Mouse (Mus musculus) heart, adult 2 months (tissue): ENCODE data around the gene Ctnna3. TPM values are rescaled to one million over a fixed set of nuclear protein-coding genes. Genes with fewer than 3 reads are reported as not detected.
A peak's percentile ranks its signal among the peaks of the same experiment; 100 is the strongest.

ENCODE experiments used
- DNase-seq, 2 experiments: peaks; one replicate each; pipeline ENCODE4 v3.0.0; 2021
- H3K27ac ChIP-seq: fragments of 200-600 bp; 2 replicates; pipeline ENCODE4 v1.8.1; 2022
- H3K27me3 ChIP-seq: fragments of 200-500 bp; 2 replicates; pipeline ENCODE4 v1.6.1; 2012; ENCODE audit warnings: mild to moderate bottlenecking, low read length, inconsistent platforms, mixed read lengths; ENCODE audit not compliant: control insufficient read depth, insufficient read depth
- H3K36me3 ChIP-seq: fragments of 200-500 bp; 2 replicates; pipeline ENCODE4 v1.6.1; 2012; ENCODE audit warnings: low read length, inconsistent platforms; ENCODE audit not compliant: control insufficient read depth, insufficient read depth
- H3K4me1 ChIP-seq: fragments of 200-500 bp; 2 replicates; pipeline ENCODE4 v1.6.1; 2011; ENCODE audit warnings: low read length; ENCODE audit not compliant: control insufficient read depth, insufficient read depth
- H3K4me3 ChIP-seq: fragments of 200-600 bp; 2 replicates; pipeline ENCODE4 v1.8.1; 2022
- H3K79me2 ChIP-seq: fragments of 200-500 bp; replicated peaks from 2 replicates; pipeline ENCODE4 v1.6.1; 2012; ENCODE audit warnings: mild to moderate bottlenecking, inconsistent platforms, low read length, moderate library complexity, mixed read lengths; ENCODE audit not compliant: control insufficient read depth, insufficient read depth
- H3K9ac ChIP-seq: fragments of 200-500 bp; 2 replicates; pipeline ENCODE4 v1.6.1; 2012; ENCODE audit warnings: low read depth, mild to moderate bottlenecking, control low read depth, inconsistent platforms, low read length, mixed read lengths
- CTCF ChIP-seq: fragments of 200-600 bp; IDR thresholded peaks from 2 replicates; pipeline ENCODE4 v1.8.1; 2022; ENCODE audit warnings: antibody characterized with exemption, mild to moderate bottlenecking, moderate library complexity
- EP300 ChIP-seq: fragments of 200-500 bp; IDR thresholded peaks from 2 replicates; pipeline ENCODE4 v1.6.1; 2011; ENCODE audit warnings: low read depth, low read length, control low read depth; ENCODE audit not compliant: insufficient read depth
- POLR2A ChIP-seq: fragments of 200-500 bp; IDR thresholded peaks from 2 replicates; pipeline ENCODE4 v1.6.1; 2011; ENCODE audit warnings: mild to moderate bottlenecking, low read depth, low read length, control low read depth; ENCODE audit not compliant: insufficient read depth
- WGBS: fragments of 180-500 bp; shearing (Covaris S2); methylation state at CpG from one replicate; pipeline ENCODE4 v1.1.7; 2018; 5-methylcytosine and 5-hydroxymethylcytosine counted together
- intact Hi-C: fragments of 180-260 bp; cut with DNase I; formaldehyde crosslinking; loops from one replicate; pipeline ENCODE4 v1.15.1; 2025
- polyA plus RNA-seq: library from polyadenylated mRNA; depleted of rRNA; stranded (reverse); fragments of >200 nt; gene quantifications from 2 replicates; pipeline ENCODE4 v1.2.3, GENCODE M21; 2012
- total RNA-seq, 2 experiments: library from RNA; stranded (reverse); gene quantifications; 2 replicates each; pipeline ENCODE4 v1.2.3; 2021

Gene Ctnna3
- total and polyA plus RNA-seq, 3 experiments, result 6.4 to 54.6 (median 46.9) TPM

DNA sequence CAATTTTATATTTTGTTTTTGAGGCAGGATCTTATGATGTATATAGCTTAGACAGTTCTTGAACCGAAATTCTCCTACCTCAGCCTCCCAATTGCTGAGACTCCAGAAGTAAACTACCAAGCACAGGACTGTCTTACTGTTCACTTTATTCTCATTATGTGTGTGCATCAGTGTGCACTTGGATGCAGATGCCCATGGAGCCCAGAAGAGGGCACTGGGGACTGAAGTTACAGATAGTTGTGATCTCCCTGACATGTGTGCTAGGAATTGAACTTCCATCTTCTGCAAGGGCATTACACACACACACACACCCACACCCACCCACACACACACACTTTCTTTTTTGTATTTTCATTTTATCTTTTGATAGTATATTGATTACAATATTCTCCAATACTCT, 666.6 kb downstream of the Ctnna3 start:
- DNase-seq, result no peak
- 100% methylated on average over 1 of the region's 1 CpGs for WGBS
- TF ChIP-seq EP300 (no peak), POLR2A (no peak), CTCF (peak; percentile 25; the same call in 1 of the 2 replicates)
- H3K9ac ChIP-seq, result no peak overlapping the region
- no peaks in the 10 kb centered on the region for H3K4me1 ChIP-seq
- no peak overlapping the region for H3K27ac ChIP-seq
- H3K4me3 ChIP-seq, result no peak overlapping the region
- intact Hi-C loops, result no loop called here
- no peaks in the 10 kb centered on the region for H3K27me3 ChIP-seq
- H3K79me2 ChIP-seq, result no peaks in the 10 kb centered on the region
- H3K36me3 ChIP-seq, result no peaks in the 10 kb centered on the region

DNA sequence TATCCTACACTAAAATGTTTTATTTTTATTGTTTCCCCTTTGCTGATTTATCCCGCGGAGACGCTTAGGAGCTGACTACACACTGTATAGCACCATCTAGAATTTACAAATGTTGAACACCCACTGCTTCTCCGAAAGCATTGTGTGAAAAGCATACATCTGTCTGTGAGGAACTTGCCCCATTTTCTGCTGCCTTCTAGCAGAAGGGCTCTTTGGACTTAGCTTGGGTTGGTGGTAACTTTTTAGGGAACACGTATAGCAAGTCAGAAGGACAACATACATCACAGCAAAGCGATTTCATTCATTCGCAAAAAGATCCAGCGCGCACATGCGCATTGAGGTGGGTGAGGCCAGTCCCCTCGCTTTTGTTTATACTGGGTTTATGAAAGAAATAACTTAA, 685.3 kb downstream of the Ctnna3 start:
- TF ChIP-seq POLR2A, result no peak
- TF ChIP-seq CTCF, result no peak
- TF ChIP-seq EP300, result no peak
- H3K79me2 ChIP-seq, result no peaks in the 10 kb centered on the region
- 93% methylated on average over 11 of the region's 11 CpGs for WGBS
- H3K4me3 ChIP-seq, result no peak overlapping the region
- no peak overlapping the region for H3K9ac ChIP-seq
- intact Hi-C loops, result no loop called here
- no peak for DNase-seq
- no peaks in the 10 kb centered on the region for H3K27me3 ChIP-seq
- H3K27ac ChIP-seq, result no peak overlapping the region
- H3K36me3 ChIP-seq, result no peaks in the 10 kb centered on the region
- no peaks in the 10 kb centered on the region for H3K4me1 ChIP-seq

DNA sequence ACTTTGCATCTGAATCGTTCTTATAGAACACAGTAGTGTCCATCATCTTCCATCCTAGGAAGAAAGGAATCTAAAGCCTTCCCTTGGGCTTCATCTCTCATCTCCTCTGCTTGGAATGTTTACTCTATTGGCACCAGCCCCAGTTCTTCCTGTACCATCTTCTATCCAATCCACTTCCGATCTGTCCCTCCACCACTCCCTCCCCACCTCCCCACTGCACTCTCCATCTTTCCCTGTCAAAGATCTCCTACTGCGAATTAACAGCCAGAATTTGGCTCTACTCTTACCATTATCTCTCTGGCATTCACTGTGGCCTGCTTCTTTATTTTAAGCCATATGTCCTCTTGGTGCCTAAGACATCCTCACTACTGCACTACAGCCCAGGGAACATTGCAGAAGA, 688.9 kb downstream of the Ctnna3 start:
- intact Hi-C loops, result no loop called here
- Histone ChIP-seq H3K27me3 (no peaks in the 10 kb centered on the region), H3K4me3 (no peak overlapping the region), H3K36me3 (no peaks in the 10 kb centered on the region), H3K79me2 (no peaks in the 10 kb centered on the region), H3K4me1 (no peaks in the 10 kb centered on the region), H3K9ac (no peak overlapping the region), H3K27ac (no peak overlapping the region)
- no peak for DNase-seq
- WGBS, result 52% methylated on average over 3 of the region's 3 CpGs
- no peak for TF ChIP-seq CTCF
- no peak for TF ChIP-seq POLR2A
- no peak for TF ChIP-seq EP300

DNA sequence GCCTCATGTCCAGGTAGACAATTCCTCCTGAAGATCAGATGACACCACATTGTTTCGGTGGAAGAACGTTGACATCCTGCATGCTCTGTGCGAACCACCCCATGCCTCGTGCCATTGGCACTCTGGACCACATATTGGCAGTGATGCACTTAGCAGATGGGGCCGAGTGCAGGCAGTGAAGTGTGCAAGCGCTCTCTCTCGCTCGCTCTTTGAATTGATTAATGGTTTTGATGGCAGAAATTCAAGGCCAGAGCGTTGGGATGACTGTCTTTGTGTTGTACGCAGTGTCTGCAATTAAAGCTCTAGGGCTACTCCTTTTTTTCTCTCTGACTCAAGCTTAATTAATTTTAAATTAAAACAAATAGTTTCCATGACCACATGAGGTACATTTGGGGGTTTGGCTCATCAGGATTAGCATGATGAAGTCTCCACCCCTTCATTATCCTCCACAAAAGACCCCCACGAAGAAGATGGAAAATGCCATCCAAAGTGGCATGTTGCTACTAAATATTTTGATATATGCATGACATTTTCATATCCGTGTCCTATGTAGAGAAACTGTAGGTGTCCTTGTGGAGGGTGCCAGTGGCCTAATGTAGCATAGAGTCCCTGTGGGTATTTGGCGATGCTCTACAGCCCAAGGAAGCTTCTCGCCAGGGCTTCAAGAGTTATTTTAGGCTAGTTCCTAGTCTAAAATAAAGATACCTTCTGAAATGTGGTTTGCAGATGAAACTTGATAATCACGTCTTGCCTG, 700.7 kb downstream of the Ctnna3 start:
- H3K4me3 ChIP-seq, result no peak overlapping the region
- H3K27me3 ChIP-seq, result no peaks in the 10 kb centered on the region
- no peak for DNase-seq
- no peak for TF ChIP-seq EP300
- TF ChIP-seq POLR2A, result no peak
- TF ChIP-seq CTCF, result no peak
- H3K27ac ChIP-seq, result no peak overlapping the region
- H3K4me1 ChIP-seq, result no peaks in the 10 kb centered on the region
- H3K79me2 ChIP-seq, result no peaks in the 10 kb centered on the region
- 85% methylated on average over 15 of the region's 15 CpGs for WGBS
- intact Hi-C loops, result no loop called here
- H3K36me3 ChIP-seq, result no peaks in the 10 kb centered on the region
- no peak overlapping the region for H3K9ac ChIP-seq

DNA sequence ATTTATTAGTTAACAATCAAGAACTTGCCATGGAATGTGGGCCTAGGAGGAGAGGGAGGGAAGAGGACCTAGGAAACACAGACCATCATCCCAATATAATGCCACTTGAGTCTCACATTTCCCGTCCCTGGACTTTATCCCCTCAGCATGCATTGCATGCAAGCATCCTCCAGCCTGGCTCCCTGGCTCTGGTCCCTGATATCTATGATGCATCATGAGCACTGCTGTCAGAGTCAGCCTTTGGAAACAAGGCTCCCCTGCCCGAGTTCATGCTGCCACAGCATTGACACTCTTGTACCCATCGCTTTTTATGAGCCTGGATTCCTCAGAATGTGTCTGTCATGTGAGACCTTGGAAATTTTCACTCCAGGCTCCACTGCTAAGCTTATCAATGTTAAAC, 703.6 kb downstream of the Ctnna3 start:
- intact Hi-C loops, result no loop called here
- WGBS, result 73% methylated on average over 3 of the region's 3 CpGs

DNA sequence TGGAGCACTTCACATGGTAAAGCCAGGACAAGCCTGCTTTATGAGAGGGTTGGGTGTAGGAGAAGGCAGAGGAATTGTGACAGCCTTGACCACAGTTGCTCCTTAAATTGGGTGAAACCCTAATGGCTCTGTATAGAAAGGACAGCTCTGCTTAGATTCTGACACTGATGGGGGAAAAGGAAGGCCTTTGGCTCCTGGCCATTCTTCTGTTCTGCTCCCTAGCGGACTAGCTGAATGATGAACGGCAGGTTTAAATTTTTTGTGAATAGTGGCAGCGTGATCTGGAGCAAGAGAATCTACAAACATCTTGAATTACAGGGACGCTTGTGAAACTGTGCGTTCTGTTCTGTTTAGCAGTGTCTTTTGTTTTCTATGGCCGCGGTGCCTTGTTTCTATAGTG, 705.6 kb downstream of the Ctnna3 start:
- Histone ChIP-seq H3K4me1 (no peaks in the 10 kb centered on the region), H3K27ac (no peak overlapping the region), H3K79me2 (no peaks in the 10 kb centered on the region), H3K27me3 (no peaks in the 10 kb centered on the region), H3K9ac (no peak overlapping the region), H3K4me3 (no peak overlapping the region), H3K36me3 (no peaks in the 10 kb centered on the region)
- intact Hi-C loops, result no loop called here
- TF ChIP-seq CTCF (no peak), POLR2A (no peak), EP300 (no peak)
- 88% methylated on average over 7 of the region's 7 CpGs for WGBS
- DNase-seq, result no peak

More for the DNA sequence above, 703.6 kb downstream of the Ctnna3 start:
- Histone ChIP-seq H3K9ac (no peak overlapping the region), H3K36me3 (no peaks in the 10 kb centered on the region), H3K4me3 (no peak overlapping the region), H3K79me2 (no peaks in the 10 kb centered on the region), H3K27me3 (no peaks in the 10 kb centered on the region), H3K27ac (no peak overlapping the region), H3K4me1 (no peaks in the 10 kb centered on the region)
- no peak for TF ChIP-seq POLR2A
- TF ChIP-seq EP300, result no peak
- no peak for TF ChIP-seq CTCF
- no peak for DNase-seq
